Mouse (Mus musculus) embryonic fibroblast, embryonic 13.5 days (primary cell): ENCODE data around the gene Baz2b.

Experiments used
- CTCF ChIP-seq: IDR thresholded peaks from 2 replicates; pipeline ENCODE4 v1.5.1; 2011; ENCODE audit warnings: mild to moderate bottlenecking, control low read depth, low read length, moderate library complexity, borderline replicate concordance; ENCODE audit not compliant: insufficient read depth
- POLR2A ChIP-seq: IDR thresholded peaks from 2 replicates; pipeline ENCODE4 v1.6.1; 2011; ENCODE audit warnings: low read depth, mild to moderate bottlenecking, control low read depth, low read length, moderate library complexity

- TF ChIP-seq CTCF (no peak), POLR2A (peak; percentile 78)
These were observed at the start of gene Baz2b, which contains the start of gene March7 for GRCm38 (mm10) chr2:60209703-60210651.
